Mouse (Mus musculus): ENCODE results near the gene Mapk8ip2.

DNA sequence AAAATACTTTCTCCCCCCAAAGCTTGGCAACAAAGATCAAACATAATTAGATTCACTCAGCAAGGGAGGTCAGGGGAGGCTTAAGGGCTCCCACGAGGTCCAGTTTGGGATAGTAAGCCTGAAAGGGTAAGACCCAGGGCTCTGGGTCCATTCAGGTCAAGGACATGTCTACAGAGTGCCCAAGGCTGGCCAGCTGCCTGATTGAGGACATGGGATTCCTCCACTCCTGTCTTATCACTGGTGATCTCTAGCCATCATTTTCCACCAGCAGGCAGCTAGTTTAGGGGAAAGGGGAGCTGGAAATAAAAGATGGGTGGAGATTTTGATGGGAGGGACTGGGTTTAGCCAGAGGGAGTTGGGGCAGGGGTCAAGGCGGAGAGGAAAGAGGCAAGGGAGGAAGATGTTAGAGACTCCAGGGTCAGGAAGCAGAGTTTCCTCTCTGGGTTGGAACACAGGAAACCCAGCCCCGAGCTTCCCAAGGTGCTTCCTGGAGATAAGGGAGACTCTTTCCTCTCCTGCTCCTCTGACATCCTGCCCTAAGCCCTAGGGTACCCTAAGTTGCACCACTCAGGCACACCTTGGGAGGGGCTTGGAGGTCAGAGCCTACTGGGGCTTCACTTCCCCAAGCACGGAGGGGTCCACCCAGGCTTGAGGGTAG is 43.8 kb downstream of the Mapk8ip2 start:
- TF ChIP-seq TAL1 (IDR thresholded peaks at IDR 0.05; ENCODE audit: low read length) = no peak
- TF ChIP-seq GATA1 (IDR thresholded peaks at IDR 0.05; ENCODE audit: low read length) = no peak
